Mouse (Mus musculus) liver, embryonic 14.5 days (tissue): ENCODE data around the gene Olfr1121.

Experiments used
- CTCF ChIP-seq: IDR thresholded peaks from 2 replicates; pipeline ENCODE4 v1.5.1; 2016; ENCODE audit warnings: antibody characterized with exemption, low read depth, control low read depth
- EP300 ChIP-seq: IDR thresholded peaks from 2 replicates; pipeline ENCODE4 v1.6.1; 2016; ENCODE audit warnings: antibody characterized with exemption, low read depth

DNA sequence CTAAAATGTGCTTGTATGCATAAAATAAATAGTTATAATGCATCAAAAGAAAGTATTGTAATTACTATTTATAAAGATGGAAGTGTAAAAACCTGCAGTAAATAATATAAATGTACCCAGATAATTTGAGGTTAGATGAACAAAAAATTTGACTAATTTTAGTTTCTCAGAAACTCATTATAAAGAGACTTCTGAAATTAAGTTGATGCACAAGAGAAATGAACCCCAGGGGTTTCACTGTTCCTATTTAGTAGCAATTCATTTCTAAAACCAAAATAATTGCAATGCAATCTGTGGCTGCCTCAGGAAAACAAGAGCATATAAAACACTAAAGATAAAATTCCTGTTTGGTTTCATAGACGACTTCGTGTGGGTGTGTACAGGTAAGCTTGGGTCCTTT lies 15.9 kb downstream of the Olfr1121 start, which contains the start of gene Olfr1122:
- TF ChIP-seq CTCF (no peak), EP300 (no peak)
